Mouse (Mus musculus) left cerebral cortex, postnatal 25 days (tissue): ENCODE results near the gene Cnih4. TPM values are rescaled to one million over a fixed set of nuclear protein-coding genes. Genes with fewer than 3 reads are reported as not detected.

Source experiments
- DNase-seq, 2 experiments: peaks; one replicate each; pipeline ENCODE4 v3.0.0; 2022; ENCODE audit warnings: low spot score in 2 of 2, mixed read lengths in 1 of 2
- intact Hi-C: fragments of 180-260 bp; cut with DNase I; formaldehyde crosslinking; loops from one replicate; pipeline ENCODE4 v1.15.1; 2025
- total RNA-seq, 2 experiments: library from RNA; stranded (reverse); gene quantifications; 2 replicates each; pipeline ENCODE4 v1.2.3; 2021

Cnih4 gene
- total RNA-seq, result 10 to 100 TPM; 26.8 to 27.9 TPM

- intact Hi-C loops, result no loop called here
- DNase-seq, result peak; percentile 95 to 96
Measured at GRCm38 (mm10) chr1:181143950-181144836, at the start of gene Cnih4, which contains the start of gene Nvl. Cnih4 (plus strand) TSS chr1:181144693. Nvl (minus strand) TSS chr1:181144204.

- intact Hi-C loops, result no loop called here
- DNase-seq, result no peak
Measured at GRCm38 (mm10) chr1:181117112-181117511, 27.4 kb upstream of the Cnih4 start.

- intact Hi-C loops, result no loop called here
- DNase-seq, result no peak
Measured at GRCm38 (mm10) chr1:181124145-181124544, 20.3 kb upstream of the Cnih4 start.

GRCm38 (mm10) chr1:181125916-181126315 is 18.6 kb upstream of the Cnih4 start:
- intact Hi-C loops, result loop anchor here (5.0 kb wide), 1 partner anchor 71 kb away; no protein-coding TSS in a partner anchor
- DNase-seq, result no peak

- intact Hi-C loops, result loop anchor here (5.0 kb wide), 1 partner anchor 71 kb away; no protein-coding TSS in a partner anchor
- DNase-seq, result no peak
Measured at GRCm38 (mm10) chr1:181126766-181127165, 17.7 kb upstream of the Cnih4 start.

GRCm38 (mm10) chr1:181131915-181132314 is 12.6 kb upstream of the Cnih4 start:
- DNase-seq, result no peak
- intact Hi-C loops, result loop anchor here (5.0 kb wide), 1 partner anchor 50 kb away; no protein-coding TSS in a partner anchor

- DNase-seq, result no peak
- intact Hi-C loops, result no loop called here
Measured at GRCm38 (mm10) chr1:181138730-181139129, 5.8 kb upstream of the Cnih4 start.

GRCm38 (mm10) chr1:181143609-181143949 is 914 bp upstream of the Cnih4 start:
- intact Hi-C loops, result no loop called here
- no peak for DNase-seq

- intact Hi-C loops, result no loop called here
- no peak for DNase-seq
Measured at GRCm38 (mm10) chr1:181144966-181145365, 473 bp downstream of the Cnih4 start.

- no peak for DNase-seq
- intact Hi-C loops, result no loop called here
Measured at GRCm38 (mm10) chr1:181146187-181146586, 1.7 kb downstream of the Cnih4 start.

- intact Hi-C loops, result no loop called here
Measured at GRCm38 (mm10) chr1:181148540-181148939, 4.0 kb downstream of the Cnih4 start.

GRCm38 (mm10) chr1:181149373-181150017 is 5.0 kb downstream of the Cnih4 start:
- intact Hi-C loops, result no loop called here
- no peak for DNase-seq

More at GRCm38 (mm10) chr1:181148540-181148939, 4.0 kb downstream of the Cnih4 start:
- DNase-seq, result no peak

GRCm38 (mm10) chr1:181150431-181150826 is 5.9 kb downstream of the Cnih4 start:
- DNase-seq, result no peak
- intact Hi-C loops, result no loop called here

GRCm38 (mm10) chr1:181150827-181151534 is 6.5 kb downstream of the Cnih4 start:
- peak; percentile 94 to 95 for DNase-seq
- intact Hi-C loops, result no loop called here

GRCm38 (mm10) chr1:181151541-181151940 is 7.0 kb downstream of the Cnih4 start:
- intact Hi-C loops, result no loop called here
- no peak for DNase-seq

- no peak for DNase-seq
- intact Hi-C loops, result no loop called here
Measured at GRCm38 (mm10) chr1:181167816-181168215, 23.3 kb downstream of the Cnih4 start.

- intact Hi-C loops, result no loop called here
- no peak for DNase-seq
Measured at GRCm38 (mm10) chr1:181168377-181168776, 23.9 kb downstream of the Cnih4 start.

- intact Hi-C loops, result no loop called here
- DNase-seq, result no peak
Measured at GRCm38 (mm10) chr1:181170210-181170609, 25.7 kb downstream of the Cnih4 start.

GRCm38 (mm10) chr1:181188925-181189324 is 44.4 kb downstream of the Cnih4 start:
- intact Hi-C loops, result no loop called here
- DNase-seq, result no peak

- intact Hi-C loops, result loop anchor here (2.0 to 5.0 kb wide), 2 partner anchors 17 to 72 kb away; no protein-coding TSS in a partner anchor
- no peak for DNase-seq
Measured at GRCm38 (mm10) chr1:181199446-181199845, 55.0 kb downstream of the Cnih4 start.
